Mouse (Mus musculus) lung, postnatal 4 days (tissue): ENCODE results near the gene Ggcx.

ENCODE experiments used
- DNase-seq, 2 experiments: peaks; one replicate each; pipeline ENCODE4 v3.0.0; 2021

Gene Ggcx

GRCm38 (mm10) chr6:72388266-72388665 lies 25.8 kb upstream of the Ggcx start:
- no peak for DNase-seq

DNA sequence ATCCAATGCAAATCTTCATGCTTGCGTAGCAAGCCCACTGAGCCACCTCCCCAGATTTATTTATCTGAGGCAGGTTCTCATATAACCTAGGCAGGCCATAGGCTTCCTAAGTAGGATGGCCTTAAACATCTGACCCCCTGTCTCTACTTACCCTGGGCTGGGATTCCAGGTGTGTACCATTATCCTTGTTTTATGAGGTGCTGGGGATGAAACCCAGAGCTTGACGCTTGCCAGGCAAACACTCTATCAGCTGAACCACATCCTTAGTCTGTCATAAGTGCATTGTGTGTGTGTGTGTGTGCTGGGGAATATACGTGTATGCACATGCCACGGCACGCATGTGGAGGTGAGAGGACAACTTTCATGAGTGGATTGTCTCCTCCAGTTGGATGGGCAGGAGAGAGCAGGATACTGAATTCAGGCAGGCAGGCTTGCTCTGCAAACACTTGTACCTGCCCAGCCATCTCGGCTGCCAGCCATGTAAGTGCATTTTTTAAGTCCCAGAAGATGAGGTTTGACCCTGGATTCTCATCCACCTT lies 25.2 kb upstream of the Ggcx start:
- DNase-seq = no peak

DNA sequence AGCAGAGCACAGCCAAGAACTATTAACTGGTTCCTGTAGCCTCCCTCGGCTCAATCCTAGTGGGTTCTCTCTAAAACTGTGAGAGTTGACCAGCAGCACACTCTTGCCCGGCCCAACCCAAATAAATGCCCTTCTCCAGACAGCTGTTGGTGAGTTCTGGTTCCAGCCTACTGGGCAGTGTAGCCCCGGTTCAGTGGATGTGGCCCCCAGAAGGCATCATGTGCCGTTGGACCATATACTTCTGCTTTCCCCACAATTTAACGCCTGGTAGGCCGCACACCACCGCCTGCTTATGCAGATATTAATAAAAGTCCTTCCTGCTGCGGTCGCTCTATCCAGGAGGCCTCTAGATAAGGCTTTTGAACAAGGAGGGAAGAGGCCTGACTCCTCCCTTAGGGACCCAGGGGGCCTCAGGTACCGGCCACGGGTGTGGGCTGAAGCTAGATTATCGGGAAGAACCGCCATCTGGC lies 24.6 kb upstream of the Ggcx start:
- peak in 1 of 2 experiments; percentile 61 for DNase-seq

DNA sequence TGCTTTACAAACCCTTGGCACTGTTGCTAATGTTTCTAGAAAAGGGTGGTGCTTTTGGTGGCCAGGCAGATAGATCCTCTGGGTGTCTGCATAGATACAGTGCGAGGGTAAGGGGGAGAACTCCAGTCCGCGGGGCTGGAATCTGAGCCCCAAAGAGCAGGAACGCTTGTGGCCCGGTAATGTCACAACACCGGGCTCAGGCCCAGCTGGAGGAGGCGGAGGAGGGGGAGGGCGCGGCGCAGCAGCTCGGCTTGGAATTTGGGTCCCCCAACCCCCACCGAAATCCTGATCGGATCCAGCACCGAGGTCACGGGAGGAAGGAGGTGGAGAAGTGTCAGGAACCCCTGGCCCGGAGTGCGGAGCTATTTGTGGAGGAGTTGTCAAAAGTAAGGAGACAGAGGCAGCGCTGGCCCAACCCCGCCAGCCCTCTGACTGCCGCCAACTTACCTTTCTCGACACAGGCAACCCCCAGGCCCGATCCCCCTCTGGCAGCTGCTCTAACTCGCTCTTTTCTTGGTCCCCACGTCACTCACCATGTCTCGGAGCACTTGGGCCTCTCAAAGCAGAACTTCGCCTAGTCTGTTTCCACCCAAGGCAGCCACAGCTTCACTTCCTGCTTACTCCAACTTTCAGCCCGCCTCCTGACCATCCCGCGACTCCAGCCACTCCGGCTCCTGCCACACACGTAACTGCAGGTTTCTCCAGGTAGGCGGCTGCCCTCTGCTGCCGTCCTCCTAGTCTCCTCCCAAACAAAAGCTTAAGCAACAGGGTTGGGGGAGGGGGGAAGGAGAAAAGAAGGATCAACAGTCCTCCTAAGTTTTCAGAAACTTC lies 24.0 kb upstream of the Ggcx start, which contains the start of gene Vamp8:
Vamp8 (minus strand) TSS at position 763 of the 831 bp plus-strand sequence.
- DNase-seq = peak; percentile 87 to 91

- peak; percentile 73 to 86 for DNase-seq
Measured at GRCm38 (mm10) chr6:72390795-72391521, 23.1 kb upstream of the Ggcx start.

GRCm38 (mm10) chr6:72392341-72392740 lies 21.8 kb upstream of the Ggcx start:
- DNase-seq = no peak

GRCm38 (mm10) chr6:72396837-72397251 lies 17.3 kb upstream of the Ggcx start:
- DNase-seq = peak; percentile 42 to 54

- DNase-seq = no peak
Measured at GRCm38 (mm10) chr6:72399967-72400366, 14.1 kb upstream of the Ggcx start.

DNA sequence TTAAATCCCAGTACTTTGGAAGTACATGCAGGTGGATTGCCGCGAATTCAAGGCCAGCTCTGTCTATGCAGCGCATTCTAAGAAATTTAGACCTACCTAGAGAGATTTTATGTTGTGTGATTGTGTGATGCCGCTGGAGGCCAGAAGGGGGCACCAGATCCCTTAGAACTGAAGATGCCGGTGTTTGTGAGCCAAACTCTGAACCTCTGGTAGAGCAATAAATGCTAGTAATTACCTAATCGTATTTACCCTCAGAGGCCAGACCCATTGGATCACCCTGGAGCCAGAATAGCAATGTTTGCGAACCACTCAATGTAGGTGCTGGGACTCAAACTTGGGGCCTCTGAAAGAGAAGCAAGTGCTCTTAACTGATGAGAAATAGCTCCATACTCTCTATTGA lies 12.2 kb upstream of the Ggcx start:
- DNase-seq = peak; percentile 74 to 85

GRCm38 (mm10) chr6:72405356-72405755 lies 8.8 kb upstream of the Ggcx start:
- no peak for DNase-seq

- DNase-seq = peak; percentile 82 to 88
Measured at GRCm38 (mm10) chr6:72407119-72407518, 7.0 kb upstream of the Ggcx start.

- peak; percentile 16 to 74 for DNase-seq
Measured at GRCm38 (mm10) chr6:72409567-72409966, 4.5 kb upstream of the Ggcx start.

GRCm38 (mm10) chr6:72410003-72410402 lies 4.1 kb upstream of the Ggcx start:
- DNase-seq = peak in 1 of 2 experiments; percentile 21

DNA sequence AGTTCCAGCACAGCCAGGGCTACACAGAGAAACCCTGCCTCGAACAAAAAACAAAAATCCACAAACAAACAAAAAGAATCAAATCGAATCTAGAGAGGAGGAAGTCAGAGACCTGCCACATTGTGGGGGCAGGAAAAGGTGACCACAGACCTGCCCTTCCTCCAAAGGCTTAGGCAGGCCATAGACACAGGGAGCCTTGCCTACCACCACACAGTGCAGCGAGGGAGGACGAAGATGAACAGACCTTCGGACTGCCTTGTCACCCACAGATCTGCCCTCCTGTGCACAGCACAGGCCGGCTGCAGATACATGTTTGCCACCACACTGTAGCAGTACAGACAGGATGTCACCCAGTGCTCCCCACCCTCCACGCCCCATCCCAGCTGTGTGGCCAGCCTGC lies 3.6 kb upstream of the Ggcx start:
- DNase-seq = peak in 1 of 2 experiments; percentile 14

- DNase-seq = no peak
Measured at GRCm38 (mm10) chr6:72415181-72415580, 1.1 kb downstream of the Ggcx start.

DNA sequence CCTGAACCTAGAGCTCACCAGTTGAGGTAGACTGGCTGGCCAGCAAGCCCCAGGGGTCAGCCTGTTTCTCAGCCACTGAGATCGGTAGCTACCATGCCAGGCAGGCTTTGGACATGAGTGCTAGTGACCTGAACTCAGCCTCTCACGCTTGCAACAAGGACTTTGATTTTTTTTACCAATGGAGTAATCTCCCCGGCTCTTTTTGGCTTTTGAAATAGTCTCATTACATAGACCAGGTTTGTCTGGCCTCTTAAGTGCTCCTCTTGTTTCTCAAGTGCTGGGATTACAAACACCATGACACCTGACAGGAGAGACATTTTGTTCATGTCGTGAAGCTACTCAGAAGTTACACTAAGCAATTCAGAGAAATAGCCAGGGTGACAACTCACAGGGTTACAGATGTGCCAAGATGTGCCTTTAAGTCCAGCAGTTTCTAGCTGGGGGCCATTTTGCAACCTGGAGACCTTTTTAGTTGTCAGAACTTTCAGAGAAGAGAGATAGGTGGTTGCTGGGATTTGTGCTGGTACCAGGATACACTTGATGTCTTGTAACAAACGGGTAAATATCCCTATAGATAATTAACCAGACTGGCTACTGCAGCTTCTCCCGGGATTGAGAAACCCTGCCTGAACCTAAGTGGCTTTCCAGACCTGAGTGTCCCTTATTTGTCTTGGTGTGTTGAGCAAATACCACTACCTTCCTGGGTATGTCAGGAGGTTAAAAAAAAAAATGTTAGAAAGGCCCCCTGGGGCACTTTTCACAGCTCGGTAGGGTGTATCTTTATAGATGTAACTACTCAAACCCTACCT lies 2.1 kb downstream of the Ggcx start:
- peak in 1 of 2 experiments; percentile 38 for DNase-seq

DNA sequence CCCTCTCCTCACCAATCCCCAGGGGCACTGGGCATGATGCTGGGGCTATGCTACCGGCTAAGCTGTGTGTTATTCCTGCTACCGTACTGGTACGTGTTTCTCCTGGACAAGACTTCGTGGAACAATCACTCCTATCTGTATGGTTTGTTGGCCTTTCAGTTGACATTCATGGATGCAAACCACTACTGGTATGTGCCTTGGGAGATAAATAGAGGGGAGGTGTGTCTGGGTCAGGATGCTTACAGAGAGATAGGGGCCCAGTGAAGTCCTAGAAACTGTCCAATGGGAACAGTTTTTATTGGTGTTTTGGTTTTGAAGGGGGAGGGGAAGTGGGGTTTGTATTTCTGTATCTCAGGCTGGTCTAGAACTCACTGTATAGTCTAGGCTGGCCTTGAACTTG lies 4.2 kb downstream of the Ggcx start:
- DNase-seq = no peak

DNA sequence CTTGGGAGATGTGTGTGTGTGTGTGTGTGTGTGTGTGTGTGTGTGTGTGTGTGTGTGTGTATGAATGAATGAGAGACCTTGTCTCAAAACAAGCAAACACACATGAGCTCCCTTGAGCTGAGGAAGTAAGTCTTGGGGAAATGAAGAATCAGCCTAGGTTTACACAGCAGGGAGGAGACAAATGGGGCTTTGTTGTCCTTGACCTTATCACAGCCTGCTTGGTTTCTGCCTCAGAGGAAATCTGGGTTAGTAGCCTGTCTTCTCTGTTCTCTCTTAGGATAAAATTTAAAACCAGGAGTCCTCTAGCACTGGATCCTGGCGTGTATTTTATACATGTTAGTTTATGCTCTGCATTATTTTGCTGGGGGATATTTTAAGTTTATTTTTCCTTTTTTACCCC lies 5.7 kb downstream of the Ggcx start:
- DNase-seq = no peak

DNA sequence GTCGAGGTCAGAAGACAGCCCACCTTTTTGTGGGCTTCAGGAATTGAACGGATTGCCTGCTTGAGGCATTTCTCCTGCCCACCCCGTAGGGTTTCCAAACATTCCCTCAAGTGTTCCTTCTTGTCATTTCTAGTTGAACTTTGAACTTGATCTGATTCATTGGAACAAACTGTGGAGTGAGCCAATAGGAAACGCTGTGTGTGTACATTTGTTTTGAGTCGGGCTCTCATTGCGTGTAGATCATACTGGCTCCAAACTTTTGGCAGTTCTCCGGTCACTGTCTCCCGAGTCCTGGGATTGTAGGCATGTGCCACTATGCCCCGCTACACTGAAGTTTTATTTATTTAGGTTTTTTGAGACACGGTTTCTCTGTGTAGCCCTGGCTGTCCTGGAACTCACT lies 6.8 kb downstream of the Ggcx start:
- DNase-seq = no peak

DNA sequence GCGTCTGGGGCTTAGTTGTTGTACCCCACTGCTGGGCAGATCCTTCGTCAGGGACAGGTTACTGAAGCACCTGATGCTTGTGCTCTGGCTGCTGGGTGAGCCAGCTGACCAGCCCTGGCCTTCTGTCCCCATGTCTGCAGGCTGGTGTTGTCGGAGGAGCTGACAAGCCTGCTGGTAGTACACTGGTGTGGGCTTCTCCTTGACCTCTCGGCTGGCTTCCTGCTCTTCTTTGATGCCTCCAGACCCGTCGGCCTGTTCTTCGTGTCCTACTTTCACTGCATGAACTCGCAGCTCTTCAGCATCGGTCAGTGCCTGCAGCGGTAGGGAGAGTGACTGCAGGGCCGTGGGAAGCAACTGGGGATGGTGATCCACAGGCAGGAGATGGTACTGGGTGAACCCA lies 11.5 kb downstream of the Ggcx start:
- no peak for DNase-seq

DNA sequence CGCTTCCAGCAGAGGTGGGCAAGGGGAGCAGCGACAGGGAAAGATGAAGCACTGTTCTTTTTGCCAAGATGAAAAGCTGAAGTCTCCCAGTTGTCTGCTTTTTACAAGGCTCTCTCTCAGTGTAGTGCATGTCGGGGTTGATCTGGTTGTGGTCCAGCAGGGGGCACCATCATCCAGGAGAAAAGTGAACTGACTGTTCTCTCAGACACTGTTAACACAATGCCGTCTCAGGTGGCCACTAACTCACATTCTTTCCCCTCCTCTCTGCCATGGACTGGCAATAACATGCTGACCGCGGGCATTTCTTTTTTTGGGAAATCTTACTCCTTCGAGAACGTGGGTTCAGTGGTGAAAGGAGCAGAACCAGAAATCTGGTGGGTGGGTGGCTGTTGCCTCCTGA lies 13.9 kb downstream of the Ggcx start:
- DNase-seq = peak; percentile 57 to 81

DNA sequence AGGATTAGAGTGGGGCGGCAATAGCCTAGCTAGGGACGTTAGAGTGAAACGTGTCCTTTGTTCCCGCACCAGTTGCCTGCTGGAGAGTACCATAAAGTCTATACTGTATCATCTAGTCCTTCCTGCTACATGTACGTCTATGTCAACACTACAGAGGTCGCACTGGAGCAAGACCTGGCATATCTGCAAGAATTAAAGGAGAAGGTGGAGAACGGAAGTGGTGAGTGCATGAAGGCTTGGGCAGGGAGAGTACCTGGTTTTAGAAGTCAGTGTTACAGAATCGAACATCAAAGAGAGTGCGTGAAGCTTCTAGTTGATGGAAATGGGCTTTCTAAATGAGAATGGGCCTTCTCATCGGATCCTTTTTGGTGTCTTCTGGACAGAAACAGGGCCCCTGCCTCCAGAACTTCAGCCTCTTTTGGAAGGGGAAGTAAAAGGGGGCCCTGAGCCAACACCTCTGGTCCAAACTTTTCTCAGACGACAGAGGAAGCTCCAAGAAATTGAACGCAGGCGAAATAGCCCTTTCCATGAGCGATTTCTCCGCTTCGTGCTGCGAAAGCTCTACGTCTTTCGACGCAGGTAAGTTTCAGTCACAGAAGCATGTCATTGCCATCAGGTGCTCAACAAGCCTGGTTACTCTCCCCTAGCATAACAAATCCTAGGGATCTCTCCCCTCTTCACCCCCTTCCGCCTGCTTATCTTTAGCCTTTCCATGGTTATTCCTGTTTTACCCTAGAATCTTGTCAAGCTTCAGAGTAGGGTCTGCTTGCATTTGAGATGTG lies 15.1 kb downstream of the Ggcx start:
- no peak for DNase-seq
